Mouse (Mus musculus) monocyte, adult 2 months (primary cell): Measurements from ENCODE around the gene Thbs4.
A peak's percentile ranks its signal among the peaks of the same experiment; 100 is the strongest.

Experiments used
- DNase-seq, 2 experiments: peaks; one replicate each; pipeline ENCODE4 v3.0.0; 2022; ENCODE audit warnings: low spot score in 2 of 2, low read depth in 1 of 2

Thbs4 gene

DNA sequence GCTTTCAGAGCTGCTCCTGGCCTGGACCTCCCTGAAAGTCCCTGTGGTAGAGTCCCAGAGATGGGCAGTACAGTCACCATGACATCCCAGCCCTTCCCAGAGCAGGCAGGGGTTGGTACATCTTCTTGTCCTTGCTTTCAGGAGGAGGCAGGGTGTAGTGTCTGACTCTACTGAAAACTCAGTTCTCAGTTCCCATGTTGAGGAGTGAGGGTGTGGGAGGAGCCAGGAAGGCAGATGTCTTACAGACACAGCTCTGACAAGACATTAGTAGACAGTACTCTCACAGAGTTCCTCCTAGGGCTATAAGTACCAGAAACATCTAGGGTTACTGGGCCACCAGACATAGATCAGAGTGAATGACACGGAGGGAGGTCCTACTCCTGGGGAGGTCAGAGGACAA, 32.3 kb downstream of the Thbs4 start:
- DNase-seq: no peak

DNA sequence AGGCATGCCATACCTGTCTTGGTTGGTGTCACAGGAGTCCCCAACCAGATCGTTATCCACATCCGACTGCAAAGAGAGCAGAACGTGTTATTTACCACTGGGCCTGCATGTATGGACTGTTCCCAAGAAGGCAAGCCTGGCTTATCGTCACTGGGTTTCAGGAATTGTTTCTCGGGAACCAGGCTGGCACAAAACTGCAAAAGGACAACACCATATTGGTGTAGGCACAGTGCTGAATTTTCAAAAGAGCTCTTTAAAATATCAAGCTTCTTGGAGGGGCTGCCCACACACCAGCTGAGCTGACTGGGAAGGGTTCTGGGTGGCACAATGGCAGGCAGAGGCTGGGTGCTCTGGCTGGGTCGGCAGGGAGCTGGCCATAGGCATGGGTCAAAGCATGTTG, 34.1 kb downstream of the Thbs4 start:
- no peak for DNase-seq

DNA sequence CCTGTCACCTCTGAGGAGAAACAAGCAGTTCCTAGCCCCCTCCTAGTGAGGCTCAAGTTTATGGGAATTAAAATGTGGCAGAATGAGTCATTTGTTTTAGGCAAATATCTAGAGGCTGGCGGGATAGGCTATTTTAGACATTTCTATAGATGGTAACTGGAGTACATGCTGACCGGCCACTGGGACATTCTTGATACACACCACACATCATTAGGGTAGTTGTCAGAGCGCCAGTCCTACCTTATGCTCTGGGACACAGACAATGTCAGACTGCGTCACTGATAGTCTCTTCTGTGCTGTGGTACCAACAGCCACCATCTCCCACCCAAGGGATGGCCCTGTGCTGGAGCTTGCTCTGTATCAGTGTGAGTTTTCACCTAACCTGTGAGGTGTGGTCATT, 35.5 kb downstream of the Thbs4 start:
- DNase-seq: no peak

DNA sequence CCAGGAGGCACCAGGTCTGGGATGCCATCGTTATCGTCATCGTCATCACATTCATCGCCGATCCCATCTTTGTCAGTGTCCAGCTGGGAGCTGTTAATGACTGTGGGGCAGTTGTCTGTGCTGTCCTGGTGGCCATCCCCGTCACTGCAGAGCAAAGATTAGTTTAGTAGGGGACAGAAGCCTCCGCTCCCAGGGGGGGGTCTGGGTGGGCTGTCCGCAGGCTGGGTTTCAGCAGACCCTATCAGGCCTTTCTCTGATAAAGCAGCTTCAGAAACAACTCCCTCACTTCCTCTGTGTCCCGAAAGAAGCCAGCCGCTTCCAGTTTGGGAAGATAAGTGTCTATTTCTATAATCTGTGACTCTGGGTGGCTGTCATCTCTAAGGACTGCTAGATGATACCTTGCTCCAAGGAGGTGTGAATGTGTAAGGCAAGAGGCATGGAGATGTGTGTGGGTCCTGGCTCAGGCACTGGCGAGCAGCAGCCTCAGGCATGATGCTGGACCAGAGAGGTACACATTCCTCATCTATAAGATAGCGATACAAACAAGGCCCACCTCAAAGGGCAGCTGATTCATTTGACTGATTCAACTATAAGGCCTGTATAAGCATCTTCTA, 36.5 kb downstream of the Thbs4 start:
- DNase-seq: no peak

DNA sequence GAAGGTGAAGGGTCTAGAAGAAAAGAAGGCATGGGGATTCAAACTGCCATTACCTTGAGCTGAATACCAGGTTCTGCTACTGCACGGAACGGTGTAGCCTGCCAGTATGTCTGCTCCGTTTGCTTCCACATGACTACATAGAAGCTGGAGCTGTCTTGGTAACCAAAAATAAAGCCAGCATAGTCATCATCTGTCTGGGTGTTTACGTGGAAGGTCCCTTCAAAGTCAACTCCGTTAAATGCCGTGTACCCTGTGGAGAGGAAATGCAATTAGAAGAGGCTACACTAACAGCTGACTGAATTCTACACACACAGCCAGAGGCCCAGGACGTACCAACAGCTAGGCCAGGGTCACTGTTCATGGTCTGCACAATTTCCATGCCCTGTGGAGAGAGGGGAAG, 39.6 kb downstream of the Thbs4 start:
- DNase-seq: no peak

DNA sequence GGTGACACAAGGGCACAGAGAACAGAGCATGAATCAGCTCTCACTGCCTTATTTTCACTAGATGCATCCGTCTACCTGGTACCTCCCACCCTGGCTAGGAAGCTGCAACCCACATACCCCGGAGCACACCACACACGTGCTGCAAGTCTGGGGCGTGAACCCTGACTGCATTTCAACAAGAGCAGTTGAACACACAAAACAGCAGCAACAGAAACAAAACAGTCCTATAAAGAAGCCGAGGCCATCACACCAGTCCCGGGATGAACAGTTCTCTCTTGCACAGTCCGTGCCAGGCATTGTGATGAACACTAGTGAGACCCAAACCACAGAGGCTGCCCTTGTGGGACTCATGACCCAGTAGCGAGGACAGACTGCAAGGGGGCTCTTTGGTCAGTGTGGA, 40.9 kb downstream of the Thbs4 start:
- DNase-seq: no peak

DNA sequence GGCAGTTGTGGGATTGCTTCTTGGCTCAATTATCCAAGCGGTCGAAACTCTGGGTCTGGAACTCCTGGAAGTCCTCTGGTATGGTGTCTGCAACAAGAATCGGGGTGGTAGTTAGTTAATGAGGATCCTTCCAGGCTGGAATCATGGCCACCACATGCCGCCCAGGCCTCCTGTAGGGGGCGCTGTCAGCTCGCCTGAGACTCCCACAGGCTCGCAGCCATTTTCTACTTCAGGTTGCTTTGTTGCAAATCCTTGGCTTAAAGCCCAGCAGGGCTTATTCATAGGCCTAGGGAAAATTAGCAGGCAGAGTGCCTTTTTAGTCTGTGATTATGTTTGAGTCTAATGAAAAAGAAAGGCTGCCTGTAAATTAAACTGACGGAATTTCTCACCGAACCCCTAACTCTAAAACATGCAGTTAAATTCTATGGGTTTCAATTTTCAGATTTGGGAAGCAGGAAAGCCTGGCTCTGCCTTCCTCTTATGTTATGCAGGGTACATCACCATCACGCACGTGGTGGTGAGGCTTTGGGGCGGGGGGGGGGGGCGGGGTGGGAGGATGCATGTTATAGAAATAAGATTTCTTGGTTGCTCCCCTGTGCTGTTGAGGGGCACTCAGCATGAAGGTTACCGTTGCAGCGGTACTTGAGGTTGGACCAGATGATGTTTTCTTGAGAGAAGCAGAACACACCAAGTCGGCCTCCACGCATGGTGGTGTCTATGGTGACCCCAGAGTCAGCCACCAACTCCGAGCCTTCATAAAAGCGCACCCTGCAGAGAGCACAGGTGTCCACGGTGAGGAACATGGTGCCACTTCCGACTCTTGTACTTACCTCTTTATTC, 42.7 kb downstream of the Thbs4 start:
- DNase-seq: peak in 1 of 2 experiments; percentile 14

DNA sequence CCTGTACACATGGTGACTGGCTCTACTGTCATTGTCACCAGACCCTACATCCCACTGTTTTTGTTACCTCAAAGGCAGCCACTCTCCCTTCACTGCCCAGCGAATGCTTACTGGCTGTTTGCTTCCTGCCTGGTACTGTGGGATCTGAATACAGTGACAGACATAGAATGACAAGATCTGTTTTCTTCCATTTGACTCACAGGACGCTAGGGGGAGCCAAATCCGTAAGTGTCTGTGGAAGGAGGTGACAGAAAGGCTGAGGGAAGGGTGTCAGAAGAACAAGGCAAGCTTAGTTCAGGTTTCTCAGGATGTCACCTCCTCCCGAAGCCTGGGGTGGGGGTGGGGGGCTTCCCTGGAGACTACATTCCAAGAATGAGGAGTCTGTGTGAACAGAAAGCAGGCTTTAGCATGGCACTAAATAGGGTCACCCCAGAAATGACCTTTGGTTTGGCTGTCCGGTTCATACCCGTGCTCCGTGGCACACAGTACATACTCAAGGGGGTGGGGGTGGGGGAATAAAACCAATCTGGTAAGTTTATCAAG, 43.6 kb downstream of the Thbs4 start:
- no peak for DNase-seq

DNA sequence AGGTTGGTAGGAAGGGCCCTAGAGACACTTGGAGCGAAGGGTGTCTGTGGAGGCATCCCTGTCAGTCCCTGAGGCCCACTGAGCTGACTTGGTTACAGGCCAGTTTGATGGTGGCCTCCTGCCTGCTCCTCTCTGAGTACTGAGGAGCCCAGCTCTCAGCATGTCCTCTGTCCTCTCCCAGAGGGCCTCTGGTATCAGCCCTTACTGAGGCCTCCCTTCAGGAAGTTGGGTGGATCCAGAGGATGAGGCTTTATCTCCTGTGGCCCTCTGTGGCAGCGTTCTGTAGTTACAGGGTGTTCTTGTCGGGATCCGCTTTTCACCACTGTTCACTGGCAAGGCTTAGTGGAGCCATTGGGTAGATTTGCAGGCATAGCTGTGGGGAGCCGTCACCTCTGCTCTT, 51.3 kb downstream of the Thbs4 start:
- no peak for DNase-seq

DNA sequence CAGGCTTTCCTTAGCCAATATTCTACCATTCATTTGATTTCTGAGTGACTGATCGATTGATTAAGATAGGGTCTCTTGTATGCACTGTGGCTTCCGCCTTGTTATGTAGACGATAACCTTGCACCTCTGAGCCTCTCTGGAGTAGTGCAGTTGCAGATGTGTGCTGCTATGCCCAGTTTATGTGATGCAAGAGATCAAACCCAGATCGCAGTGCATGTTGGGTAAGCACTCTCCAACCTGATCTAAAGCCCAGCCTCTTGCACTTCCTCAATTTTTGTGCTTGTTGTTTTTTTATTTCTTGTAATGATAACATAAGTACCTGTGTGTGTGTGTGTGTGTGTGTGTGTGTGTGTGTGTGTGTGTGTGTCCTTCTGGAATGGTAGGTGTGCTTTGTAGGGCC, 51.7 kb downstream of the Thbs4 start:
- no peak for DNase-seq

DNA sequence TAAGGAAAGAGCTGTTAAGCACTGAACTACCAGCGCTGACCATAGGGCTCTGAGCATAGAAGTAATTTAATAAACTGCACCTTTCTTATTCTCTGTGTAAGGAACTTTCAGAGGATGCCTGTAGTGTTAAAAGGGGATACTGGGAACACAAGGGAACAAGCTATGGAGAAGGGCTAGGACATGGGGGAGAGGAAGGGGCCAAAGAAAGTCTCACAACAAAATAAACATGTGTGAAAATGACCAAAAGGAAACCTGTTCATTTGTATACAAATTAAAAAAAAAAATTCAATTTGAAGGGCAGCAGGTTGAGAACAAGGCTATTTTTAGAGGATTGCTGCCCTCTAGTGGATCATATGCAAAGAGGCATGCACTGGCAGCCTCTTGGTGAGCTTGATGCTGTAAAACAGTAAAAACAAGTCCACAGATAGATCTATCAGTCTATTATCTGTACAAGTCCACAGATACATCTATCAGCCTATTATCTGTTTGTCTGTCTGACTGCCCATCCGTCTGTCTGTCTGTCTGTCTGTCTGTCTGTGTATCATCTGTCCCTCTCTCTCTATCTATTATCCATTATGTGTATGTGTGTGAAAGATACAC, 53.8 kb downstream of the Thbs4 start:
- DNase-seq: no peak

DNA sequence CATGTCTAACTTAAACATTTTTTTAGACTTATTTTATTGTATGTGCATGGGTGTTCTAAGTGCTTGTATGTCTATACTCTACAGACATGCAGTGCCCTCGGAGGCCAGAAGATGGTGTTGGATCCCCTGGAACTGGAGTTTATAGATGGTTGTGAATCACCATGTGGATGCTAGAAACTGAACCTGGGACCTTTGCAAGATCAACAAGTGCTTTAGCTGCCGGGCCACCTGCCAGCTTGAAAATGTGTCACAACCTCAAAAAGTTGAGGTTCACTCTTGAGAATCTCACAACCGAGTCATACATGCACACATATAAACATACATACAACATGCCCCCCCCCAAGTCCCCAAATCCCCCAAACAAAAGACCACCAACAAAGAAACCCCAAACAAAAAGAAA, 54.8 kb downstream of the Thbs4 start:
- no peak for DNase-seq

DNA sequence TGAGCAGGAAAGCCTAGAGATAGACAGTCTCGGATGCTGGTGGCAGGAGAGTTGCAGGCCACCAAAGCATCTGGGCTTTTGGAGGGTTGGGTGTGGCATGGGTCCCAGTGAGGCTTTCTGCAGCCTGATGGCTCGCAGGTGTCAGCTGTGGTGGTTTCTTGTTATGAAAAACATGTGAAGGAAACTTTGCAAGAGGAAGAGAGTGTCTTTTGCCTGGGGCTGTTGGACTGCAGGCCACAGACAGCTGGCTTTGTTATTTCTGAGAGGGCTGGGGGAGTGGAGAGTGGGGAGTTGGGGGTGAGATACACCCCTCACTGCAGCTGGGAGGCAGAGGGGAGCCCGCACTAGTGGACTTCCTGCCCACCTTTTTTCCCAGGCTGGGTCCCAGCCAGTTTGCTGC, 55.8 kb downstream of the Thbs4 start:
- no peak for DNase-seq

DNA sequence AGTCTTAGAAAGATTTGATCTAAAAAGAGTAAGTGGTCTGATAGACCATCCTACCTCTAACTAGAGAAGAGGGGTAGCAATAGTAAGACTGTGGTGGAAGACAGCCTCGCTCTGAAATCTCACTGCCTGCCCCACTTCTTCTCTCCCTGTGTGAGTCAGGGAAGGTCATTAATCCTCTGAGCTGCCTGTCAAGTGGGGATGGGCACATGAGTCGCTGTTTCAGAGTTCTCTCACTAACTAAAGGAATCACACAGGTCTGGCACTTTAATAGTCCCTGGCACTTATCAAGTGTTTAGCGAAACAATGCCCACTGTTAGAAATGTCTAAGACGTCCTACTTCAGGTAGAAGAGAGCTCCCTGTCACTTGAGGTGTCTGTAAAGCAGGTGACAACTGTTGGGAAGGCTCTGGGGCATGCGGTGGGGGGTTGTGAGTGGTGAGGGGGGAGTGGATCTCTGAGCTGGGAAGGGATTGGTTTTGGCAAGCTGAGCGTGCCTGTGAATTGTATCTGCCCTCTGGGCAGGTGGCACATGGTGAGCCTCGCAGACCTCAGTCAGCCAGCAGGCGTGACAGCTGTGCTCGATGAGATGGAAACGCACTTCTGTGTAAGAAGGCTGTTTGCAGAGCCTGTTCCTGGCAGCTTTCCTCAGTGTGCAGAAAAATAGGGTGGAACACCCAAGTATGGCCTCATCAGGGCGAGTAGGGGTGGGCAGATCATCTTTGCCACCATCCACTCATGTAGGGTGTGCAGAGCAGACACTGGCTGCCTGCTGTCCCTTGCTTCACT, 57.9 kb downstream of the Thbs4 start:
- no peak for DNase-seq

DNA sequence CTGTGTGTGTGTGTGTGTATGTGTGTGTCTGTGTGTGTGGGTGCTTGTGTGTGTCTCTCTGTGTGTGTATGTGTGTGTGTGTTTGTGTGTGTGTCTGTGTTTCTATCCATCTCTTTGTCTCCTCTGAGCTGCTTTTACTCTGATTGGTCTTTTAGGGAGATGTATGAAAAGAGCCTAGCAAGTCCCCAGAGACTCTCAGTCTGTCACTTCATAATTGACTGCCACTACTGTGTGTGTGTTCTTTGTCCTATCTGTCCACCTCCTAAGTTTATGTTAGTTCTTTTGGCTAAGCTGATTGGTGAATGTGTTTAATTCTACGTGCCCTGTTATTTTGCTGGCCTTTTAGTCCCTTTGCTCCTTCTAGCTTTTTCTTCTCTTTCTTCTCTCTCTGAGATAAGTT, 58.9 kb downstream of the Thbs4 start:
- no peak for DNase-seq

DNA sequence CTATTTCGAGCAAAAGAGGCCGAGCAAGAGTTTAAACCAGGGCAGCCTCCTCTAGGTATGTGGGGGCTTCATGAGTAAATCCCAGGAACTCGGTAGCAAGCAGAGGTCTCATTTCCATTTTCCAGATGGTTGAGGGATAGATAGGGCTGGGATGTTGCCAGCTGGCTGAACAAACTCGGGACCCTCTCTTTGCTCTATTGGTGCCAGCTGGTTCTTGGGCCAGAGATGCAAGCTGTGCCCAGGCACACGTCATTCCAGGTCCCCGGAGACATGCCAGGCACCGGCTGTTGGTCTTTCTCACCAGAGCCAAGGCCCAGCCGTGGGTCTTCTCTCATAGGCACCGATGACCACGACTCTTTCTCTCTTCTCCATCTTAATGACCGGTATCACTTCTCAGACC, 60.9 kb downstream of the Thbs4 start:
- no peak for DNase-seq

DNA sequence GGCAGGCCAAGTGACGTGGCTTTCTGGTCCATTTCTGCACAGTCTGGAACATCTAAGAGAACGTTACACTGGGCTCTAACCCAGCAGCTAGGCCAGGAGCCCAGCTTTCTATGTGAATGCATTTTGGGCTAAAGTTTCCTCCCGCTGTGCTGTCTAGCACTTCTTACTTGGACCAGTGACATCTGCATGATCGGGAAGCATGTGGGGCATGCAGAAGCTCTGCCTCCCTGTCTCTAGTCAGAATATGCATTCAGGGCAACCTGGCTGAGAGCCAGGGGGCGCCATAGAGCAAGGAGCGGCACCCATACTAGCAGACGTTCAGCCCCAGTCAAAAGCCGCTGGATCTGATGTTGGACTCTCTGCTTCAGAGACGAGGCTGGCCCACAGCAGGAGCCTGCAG, 61.4 kb downstream of the Thbs4 start:
- DNase-seq: peak in 1 of 2 experiments; percentile 21

DNA sequence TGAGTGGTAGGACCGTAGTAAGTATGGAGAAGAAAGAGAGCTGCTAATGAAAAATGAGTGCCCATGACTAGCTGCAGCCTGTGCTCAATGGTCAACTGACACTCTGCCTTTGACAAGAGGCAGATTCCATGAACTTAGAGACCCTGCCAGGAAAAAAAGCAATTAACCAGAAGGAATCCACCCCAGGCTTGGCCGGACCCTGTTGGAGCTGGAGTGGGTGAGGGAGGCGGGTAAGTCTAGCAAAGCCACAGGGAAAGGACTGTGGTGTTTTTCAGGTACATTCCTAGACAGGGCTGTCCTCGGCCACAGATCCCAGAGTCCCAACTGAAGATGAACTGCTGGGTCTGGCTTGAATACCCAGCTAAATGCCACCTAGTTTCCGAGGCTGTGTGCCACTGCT, 61.8 kb downstream of the Thbs4 start:
- no peak for DNase-seq

DNA sequence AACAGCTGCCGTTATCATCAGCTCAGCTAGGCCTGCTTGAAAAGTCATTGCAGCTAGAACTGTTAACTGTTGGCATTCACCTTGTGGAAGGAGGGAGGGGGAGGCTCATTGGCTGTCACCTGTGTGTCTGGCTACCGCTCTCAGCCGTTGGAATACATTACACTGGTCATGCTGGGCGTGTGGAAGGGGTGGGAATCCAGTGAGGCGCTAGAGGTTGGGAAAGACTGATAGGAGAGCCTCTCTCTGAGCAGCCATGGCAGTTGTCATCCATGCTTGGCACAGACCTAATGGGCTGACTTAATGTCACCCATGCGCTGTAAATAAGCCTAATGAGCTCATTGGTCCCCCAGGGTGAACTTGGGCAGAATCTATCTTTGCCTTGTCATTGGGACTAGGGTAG, 62.8 kb downstream of the Thbs4 start:
- DNase-seq: no peak

DNA sequence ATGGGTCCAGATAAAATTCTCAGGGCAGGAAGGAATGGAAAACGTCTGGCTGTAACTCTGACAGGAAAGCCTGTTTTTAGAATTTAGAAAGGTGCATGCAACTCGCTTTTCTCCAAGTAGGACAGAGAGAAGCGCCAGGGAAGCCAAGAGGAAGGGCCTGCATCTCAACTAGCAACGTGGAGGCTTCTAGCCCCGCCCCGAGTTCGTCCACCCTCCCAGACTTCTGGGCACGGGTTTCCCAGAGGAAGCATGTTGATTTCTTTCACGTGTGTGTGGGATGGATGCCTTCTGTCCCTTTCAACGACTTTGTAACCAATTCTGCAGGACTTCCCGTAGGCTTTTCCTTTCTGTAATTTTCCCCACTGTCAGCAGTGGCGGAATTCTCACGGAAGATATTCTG, 64.8 kb downstream of the Thbs4 start:
- DNase-seq: no peak

DNA sequence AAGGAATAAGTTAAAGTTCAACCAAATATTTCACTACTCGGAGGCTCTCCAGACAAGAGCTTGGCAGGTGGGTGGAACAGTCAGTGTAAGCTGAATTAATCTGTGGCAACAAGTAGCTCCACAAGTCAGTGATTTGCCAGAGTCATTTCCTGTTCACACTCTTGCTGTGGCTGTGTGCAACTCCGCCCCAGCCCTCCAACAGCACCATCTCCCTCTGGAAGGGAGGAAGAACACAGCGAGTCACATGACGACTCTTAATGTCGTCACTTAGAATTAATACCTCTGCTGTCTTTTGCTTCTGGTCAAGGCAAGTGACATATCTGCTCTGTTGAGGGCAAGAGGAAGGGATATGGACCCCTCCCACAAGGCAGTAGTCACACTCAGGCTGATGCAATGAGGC, 72.2 kb downstream of the Thbs4 start:
- DNase-seq: no peak

DNA sequence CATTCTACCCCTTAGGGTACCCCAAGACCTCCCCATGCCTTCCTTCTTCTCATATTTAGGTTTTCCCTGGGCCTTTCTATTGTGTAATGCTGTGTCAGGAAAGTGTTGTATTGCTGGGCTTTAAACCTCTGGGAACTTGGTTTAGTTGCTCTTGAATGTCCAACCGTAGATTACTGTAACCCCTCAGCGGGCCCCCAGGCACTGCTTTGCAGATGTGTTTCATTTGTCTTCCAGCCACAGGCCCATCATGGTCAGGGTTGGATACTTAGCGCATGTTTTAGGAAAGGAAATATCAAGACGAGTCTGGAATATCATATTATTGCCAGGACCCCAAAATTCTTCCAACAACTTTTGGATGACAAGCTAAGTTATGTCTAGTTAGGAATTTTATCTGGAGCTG, 73.6 kb downstream of the Thbs4 start:
- DNase-seq: no peak
